Mouse (Mus musculus) telencephalon, adult 2 months (tissue): ENCODE data around the gene Dusp5.

ENCODE experiments used
- DNase-seq: peaks from one replicate; pipeline ENCODE4 v3.0.0-alpha.2; 2011; ENCODE audit warnings: low read depth, low spot score

Gene Dusp5

GRCm38 (mm10) chr19:53517370-53518096 lies 11.4 kb upstream of the Dusp5 start:
- DNase-seq, result no peak

- DNase-seq, result no peak
Measured at GRCm38 (mm10) chr19:53519549-53519948, 9.4 kb upstream of the Dusp5 start.

DNA sequence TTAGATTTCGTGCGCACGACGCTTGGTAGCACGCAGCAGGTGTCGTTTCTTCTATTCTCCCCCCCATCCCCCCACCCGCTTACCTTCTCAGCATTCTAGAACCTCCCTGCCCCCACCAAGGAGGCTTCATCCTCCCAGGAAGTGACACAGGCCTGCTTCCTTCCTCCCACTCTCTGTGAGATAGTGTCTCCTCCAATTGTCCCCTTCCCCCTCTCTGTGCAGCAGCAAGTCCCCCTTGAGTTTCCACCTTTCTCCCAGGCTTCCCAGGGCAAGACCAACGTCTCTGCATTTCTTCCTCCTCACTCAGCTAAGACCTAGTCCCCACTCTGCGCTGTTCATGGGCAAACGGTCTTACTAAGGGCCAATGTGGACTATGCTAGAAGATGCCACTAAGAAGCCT lies 8.9 kb upstream of the Dusp5 start:
- no peak for DNase-seq

DNA sequence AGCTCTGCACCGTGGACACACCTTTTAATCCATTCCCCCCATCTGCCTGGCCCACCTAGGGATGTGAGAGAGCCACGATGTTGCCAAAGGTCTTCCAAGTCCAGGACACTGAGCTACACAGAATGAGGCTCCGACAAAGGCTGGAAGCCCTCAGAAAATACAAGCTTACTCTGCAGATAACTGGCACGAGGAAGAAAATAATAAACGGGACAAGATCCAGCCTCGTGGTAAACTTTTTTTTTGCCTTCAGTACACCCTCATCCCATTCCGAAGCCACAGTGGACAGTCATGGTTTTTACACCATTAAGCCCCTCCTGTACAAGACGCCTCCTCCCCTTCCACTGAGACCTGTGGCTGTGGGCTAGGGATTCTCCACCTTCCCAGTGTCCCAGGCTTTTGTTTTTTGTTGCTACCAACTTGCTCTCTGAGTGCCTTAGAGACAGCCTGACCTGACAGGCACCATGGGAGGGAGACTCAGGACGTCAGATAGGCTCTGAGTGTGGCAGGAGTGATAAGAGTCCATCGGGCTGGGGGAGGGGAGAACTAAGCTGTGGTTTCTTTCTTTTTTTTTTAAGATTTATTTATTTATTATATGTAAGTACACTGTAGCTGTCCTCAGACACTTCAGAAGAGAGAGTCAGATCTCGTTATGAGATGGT lies 7.6 kb upstream of the Dusp5 start:
- no peak for DNase-seq

GRCm38 (mm10) chr19:53527480-53527879 lies 1.4 kb upstream of the Dusp5 start:
- DNase-seq, result no peak

- no peak for DNase-seq
Measured at GRCm38 (mm10) chr19:53528131-53528621, 733 bp upstream of the Dusp5 start.

DNA sequence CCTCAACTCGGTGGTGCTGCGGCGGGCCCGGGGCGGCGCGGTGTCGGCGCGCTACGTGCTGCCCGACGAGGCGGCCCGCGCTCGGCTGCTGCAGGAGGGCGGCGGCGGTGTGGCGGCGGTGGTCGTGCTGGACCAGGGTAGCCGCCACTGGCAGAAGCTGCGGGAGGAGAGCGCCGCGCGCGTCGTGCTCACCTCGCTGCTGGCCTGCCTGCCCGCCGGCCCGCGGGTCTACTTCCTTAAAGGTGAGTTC lies 471 bp downstream of the Dusp5 start:
- DNase-seq, result no peak

DNA sequence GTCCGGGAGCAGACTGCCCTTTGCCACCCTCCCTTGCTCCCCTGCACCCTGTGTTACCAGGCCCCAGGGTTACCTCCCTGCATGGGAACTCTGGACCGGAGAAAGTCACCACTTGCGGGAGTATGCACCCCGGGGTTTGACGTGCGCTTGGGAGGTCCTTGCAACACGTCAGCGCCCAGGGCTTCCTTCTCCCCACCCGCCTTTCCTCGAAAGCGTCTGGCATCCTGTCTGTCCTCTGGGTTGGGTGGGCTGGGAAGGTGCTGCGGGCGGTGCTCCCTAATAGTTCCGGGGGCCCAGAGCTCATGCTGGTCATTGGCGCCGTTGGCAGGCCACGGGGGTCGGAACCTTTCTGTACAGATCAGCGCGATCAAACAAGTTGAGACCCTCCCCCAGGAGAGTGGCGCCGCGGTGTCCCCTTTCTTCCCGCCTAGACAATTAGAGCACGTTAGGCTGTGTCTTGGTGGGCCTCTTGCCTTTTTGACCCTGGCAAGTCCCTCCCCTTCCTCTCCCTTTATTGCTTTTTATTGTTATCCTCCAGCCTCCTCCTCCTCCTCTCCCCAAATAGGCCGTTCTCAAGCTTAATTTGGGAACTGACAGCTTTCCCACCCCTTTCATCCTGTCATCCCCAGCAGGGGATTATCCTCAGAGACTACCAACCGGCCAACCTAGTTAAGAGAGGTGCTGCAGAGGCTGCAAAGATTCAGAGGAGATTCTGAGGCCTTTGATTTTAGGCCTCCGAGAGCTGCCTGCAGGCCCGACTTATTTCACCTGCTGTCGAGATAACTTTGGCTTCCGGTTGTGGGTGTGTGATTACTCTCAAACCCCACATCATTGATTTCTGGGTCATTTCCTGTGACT lies 1.0 kb downstream of the Dusp5 start:
- DNase-seq, result no peak

DNA sequence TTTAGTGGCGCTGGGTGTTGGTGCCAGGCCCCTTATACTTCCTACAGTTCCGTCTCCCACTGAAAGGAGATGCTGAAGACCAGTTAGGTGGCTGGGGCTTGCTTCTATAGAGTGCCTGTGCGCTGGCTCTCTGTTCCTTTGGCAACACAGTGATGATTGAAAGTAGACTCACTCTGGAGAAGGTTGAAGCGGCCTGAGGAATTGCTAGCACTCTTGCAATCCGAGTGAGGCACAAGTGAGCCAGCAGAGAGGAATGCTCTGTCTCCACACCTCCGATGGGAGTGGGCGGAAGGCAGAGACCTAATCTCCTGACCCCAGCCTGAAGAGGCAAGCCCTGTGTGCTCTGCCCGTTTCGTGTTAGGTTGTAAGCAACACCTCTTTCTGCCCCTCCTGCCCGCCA lies 2.5 kb downstream of the Dusp5 start:
- DNase-seq, result no peak

- DNase-seq, result no peak
Measured at GRCm38 (mm10) chr19:53532021-53532420, 3.1 kb downstream of the Dusp5 start.

- DNase-seq, result no peak
Measured at GRCm38 (mm10) chr19:53532676-53533075, 3.8 kb downstream of the Dusp5 start.

DNA sequence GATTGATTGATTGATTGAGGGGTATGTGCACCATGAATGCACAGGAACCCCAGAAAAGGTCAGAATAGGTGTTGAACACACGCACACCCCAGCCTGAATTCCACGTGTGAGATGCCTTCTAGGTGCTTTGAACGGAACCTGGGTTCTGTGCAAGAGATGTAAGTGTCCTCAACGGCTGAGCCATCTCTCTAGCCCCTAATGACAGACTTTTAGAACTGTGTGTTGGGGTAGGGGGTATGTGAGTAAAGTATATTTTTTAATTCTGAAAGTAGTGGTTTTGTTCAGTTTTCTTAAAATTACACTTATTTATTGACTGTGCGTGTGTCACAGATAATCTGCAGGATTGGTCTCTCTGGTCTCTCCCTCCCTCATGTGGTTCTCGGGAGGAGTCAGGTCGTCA lies 4.3 kb downstream of the Dusp5 start:
- DNase-seq, result no peak

DNA sequence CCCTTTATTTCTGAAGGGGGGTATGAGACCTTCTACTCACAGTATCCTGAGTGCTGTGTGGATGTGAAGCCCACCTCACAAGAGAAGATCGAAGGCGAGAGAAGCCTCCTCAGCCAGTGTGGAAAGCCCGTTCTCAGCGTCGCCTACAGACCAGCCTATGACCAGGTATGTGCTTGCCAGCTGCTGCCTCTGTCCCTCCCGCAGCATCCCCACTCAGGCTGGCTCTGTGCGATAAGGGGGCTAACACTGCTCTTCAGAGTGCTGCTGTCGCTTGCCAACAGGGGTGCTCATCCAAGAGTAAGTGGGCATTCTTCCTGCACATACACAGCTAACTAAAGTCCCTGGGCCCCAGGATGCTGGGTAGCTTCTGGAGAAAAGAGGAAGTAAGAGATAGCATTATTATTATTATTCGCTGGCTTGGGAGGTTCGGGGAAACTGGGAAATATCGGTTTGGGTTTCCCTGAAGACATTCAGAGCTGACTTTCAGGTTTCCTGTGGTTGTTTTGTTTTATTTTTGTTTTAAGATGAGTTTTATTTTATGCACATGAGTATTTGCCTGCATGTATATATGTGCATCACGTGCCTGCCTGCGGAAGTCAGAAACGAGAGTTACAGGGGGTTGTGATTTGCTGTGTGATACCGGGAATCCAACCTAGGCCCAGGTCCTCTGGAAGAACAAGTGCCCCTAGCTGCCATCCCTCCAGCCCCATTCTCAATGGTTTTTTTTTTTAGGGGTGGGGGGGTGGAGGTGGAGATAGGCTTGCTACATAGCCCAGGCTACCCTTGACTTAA lies 5.1 kb downstream of the Dusp5 start:
- no peak for DNase-seq

DNA sequence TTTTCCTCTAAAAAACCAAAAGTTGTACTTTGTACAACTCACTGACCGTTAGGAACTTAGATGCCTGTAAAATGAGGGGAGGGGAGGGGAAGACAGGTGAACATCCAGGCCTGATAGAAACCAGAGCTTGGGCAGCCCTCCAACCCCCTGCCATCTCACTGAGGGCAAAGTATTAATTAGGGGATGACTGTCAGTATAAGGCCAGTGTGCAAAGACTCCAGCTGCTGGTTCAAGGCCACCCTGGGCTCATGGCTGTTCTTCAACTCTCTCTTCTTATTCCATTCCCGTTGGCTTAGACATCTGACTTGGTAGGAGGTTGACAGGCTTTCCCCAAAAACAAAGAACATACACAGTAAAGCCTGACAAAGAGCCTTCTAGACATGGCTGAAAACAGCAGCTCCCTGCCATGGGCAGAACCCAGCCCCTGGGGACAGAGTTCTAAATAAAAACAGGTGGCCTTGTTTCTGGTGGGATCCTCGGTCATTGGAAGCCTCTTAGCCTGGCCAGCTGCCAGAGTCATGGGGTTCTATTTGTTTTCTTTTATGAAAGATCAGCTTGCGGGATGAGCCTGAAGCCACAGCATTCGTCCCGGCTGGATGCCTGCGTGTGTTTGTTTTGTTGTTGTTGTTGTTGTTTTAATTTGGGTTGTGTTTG lies 6.0 kb downstream of the Dusp5 start:
- DNase-seq, result no peak

DNA sequence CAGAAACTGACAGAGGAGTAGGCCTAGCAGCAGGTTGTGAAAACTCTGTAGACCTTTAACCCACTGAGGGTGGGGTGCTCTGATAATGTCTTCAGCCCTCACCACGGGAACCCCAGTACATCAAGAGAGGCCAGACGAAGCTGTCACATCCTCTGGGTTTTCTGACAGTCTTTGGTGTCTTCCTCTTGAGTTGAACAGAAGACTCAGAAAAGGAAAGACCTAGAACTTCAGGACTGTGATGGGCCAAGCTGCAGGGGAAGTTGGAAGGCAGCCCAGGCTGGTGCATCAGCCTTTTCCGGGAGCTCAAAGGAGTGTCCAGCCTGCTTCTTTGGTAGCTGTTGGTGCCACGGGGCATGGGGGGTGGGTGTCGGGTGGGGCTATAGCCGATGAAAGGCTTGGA lies 6.5 kb downstream of the Dusp5 start:
- no peak for DNase-seq

DNA sequence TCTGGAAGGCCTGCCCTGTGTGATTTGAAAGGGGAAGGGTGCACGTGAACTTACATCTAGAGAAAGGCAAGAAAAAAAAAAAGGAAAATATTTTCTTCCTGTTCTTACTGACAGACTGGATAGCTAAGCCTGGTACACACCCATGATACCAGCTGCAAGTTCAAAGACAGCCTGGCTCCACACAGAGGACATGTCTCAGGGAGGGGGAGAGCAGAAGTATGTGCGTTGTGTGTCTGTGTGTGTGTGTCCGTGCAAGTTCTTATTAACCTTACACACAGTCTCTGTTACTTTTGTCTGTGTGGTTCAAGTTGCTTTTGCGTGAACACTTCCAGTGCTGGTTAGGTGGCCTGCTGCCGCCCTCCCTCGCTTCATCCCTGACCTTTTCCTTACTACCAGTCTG lies 7.3 kb downstream of the Dusp5 start:
- DNase-seq, result no peak

DNA sequence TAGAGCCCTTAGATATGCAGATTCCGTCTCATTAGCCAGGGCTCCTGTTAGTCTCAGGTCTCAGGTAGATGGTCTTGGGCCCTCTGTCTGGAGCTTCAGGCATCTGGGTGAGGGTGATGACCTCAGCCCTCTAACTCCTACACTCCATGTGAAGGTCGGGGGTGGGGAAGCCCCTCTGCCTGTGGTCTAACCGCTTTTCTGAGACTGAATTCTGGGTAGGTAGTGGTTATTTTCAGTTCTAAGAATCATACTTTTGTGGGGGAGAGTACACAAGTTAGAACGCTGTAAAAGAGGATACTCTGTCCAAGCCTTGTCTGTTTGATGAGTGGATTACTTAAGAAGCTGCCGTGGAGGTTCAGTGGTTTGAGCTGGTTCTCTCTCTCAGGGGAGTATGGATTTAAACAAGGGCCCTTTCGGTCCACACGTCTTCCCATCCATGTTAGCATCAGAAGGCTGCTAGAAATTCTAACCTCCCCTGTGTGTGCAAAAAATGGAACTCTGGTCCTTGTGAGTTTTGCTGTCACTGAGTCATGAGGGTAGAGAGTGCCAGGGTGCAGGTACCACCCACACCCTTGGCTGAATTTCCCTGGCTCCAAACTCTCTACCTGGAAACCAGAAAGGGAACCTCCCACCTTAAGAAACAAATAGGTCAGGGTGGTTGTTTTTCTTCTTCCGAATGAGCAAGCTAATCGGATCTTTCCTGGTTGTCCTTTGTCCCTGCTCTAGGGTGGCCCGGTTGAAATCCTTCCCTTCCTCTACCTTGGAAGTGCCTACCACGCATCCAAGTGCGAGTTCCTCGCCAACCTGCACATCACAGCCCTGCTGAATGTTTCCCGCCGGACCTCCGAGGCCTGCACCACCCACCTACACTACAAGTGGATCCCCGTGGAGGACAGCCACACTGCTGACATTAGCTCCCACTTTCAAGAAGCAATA lies 8.1 kb downstream of the Dusp5 start:
- DNase-seq, result no peak

DNA sequence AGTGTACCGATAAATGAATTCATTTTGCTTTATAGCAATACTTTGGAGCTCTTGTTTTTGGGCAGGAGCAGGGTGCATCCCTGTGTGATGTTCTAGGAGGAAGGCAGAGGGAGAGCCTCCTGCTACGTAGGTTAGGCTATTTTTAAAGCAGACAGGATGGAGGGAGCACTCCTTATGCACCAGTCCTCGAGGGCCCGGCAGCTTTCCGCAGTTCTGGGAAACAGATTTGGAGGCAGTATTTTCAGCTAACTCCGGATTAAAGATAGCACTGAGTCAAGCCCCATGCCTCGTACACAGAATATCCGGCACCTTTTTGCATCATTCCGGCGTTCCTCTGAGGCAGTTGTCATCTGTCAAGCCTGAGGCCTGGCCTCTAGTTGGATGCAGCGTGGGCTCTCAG lies 9.1 kb downstream of the Dusp5 start:
- peak; percentile 60 for DNase-seq

- no peak for DNase-seq
Measured at GRCm38 (mm10) chr19:53538796-53539195, 9.9 kb downstream of the Dusp5 start.

DNA sequence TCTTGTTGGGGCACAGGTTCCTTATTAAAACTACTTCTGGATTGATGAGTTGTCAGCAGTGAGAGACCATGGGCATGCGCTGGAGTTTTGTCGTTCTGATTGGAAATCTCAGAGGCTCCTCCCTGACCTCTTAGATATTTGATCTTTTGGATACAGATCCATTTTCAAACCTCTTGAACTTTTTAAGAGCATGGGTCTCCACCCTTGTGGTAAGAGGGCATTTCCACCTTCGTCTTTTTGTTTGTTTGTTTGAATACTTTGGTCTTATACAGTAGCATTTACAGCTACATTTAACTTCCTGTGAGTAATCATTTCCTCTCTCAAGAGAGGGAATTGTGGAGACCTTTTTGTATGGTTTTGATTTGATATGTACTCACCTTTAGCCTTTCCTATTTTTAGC lies 10.4 kb downstream of the Dusp5 start:
- no peak for DNase-seq
